Mouse (Mus musculus) heart, embryonic 10.5 days (tissue): Measurements from ENCODE around the gene Smco4. TPM values are rescaled to one million over a fixed set of nuclear protein-coding genes. Genes with fewer than 3 reads are reported as not detected.
"Not testable (repeated sequence)": the region's sequence is repeated elsewhere in the genome, so short reads cannot be mapped to it uniquely, and the experiment has no call there.

Experiments
- DNase-seq: peaks from one replicate; pipeline ENCODE4 v3.0.0-alpha.2; 2017; ENCODE audit warnings: low spot score
- H3K27ac ChIP-seq: fragments of 300-500 bp; sonication (generic); 2 replicates; pipeline ENCODE4 v1.5.1; 2016; ENCODE audit warnings: mild to moderate bottlenecking
- H3K27me3 ChIP-seq: fragments of 300-500 bp; sonication (generic); 2 replicates; pipeline ENCODE4 v1.6.1; 2016; ENCODE audit warnings: mild to moderate bottlenecking; ENCODE audit not compliant: poor library complexity, insufficient read depth, severe bottlenecking
- H3K36me3 ChIP-seq: fragments of 300-500 bp; sonication (generic); 2 replicates; pipeline ENCODE4 v1.6.1; 2016; ENCODE audit warnings: mild to moderate bottlenecking, moderate library complexity
- H3K4me1 ChIP-seq: fragments of 300-500 bp; sonication (generic); 2 replicates; pipeline ENCODE4 v1.6.1; 2016; ENCODE audit warnings: mild to moderate bottlenecking
- H3K4me3 ChIP-seq: fragments of 300-500 bp; sonication (generic); 2 replicates; pipeline ENCODE4 v1.5.1; 2016; ENCODE audit warnings: mild to moderate bottlenecking, moderate library complexity
- H3K9me3 ChIP-seq: fragments of 300-500 bp; sonication (generic); 2 replicates; pipeline ENCODE4 v1.6.1; 2016; ENCODE audit warnings: mild to moderate bottlenecking, moderate library complexity
- WGBS: fragments of 180-500 bp; shearing (Covaris S2); methylation state at CpG from one replicate; pipeline ENCODE4 v1.1.7; 2016; 5-methylcytosine and 5-hydroxymethylcytosine counted together
- polyA plus RNA-seq: library from polyadenylated mRNA; unstranded; fragments of >200 nt; fragmentation: Nextera tagmentation; extraction: Ambion mirVana; gene quantifications from 2 replicates; pipeline ENCODE4 v1.2.1, GENCODE M21; 2016

Gene Smco4
- polyA plus RNA-seq, 1 experiment from 2014 or later = 2.9 TPM

DNA sequence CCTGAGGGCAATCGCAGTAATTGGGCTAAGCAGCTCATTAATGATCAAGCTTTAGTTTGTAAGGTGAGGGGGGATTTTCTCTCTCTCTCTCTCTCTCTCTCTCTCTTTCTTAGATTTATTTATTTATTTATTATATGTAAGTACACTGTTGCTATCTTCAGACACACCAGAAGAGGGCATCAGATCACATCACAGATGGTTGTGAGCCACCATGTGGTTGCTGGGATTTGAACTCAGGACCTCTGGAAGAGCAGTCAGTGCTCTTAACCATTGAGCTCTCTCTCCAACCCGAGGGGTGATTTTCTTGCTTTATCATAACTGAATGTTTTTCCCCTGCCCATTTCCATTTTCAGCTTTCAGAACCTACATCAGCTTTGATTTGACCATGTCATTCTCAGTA lies 2.0 kb downstream of the Smco4 start:
- not testable (repeated sequence) for H3K27ac ChIP-seq, DNase-seq, H3K9me3 ChIP-seq, H3K36me3 ChIP-seq, H3K4me3 ChIP-seq, H3K27me3 ChIP-seq
- WGBS = 94% methylated on average over 2 of the region's 2 CpGs
- peaks cover 47% of the 10 kb centered on the region for H3K4me1 ChIP-seq

DNA sequence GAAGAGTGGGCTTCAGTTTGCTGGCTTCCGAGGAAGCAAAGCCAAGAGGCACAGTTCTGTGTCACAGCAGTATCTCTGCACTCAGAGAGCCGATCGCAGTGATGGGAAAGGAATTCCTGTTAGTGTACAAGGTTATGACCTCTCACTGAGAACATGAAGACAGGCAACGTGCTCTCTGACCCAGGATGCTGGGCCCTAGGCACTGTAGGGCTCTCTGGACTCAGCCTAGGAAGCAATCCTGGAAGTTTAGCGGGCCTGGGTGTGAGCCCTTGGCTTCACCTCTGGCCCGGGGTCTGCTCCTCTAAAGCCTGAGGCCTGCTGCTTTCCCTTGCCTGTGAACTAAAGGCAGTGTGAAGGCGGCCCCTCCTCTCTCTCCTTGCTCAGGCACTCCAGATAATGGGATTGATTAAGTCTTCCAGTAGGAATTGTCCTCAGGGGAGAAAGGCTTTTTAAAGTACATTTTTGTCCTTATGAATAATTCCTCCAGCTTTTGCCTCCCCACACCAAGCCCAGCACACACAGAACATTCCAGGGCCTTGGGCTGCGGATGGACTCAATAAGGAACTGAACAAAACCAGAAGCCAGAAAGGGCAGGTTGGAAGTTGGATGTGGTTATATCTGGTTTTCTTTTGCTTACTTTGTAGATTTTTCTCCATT lies 2.8 kb downstream of the Smco4 start:
- peaks cover 50% of the 10 kb centered on the region for H3K4me1 ChIP-seq
- no peak for DNase-seq
- 20% methylated on average over 8 of the region's 8 CpGs for WGBS
- no peaks in the 10 kb centered on the region for H3K36me3 ChIP-seq
- peaks cover 9% of the 10 kb centered on the region for H3K27me3 ChIP-seq
- H3K4me3 ChIP-seq = no peak overlapping the region
- H3K27ac ChIP-seq = peak overlapping the region; percentile 76
- no peaks in the 10 kb centered on the region for H3K9me3 ChIP-seq

GRCm38 (mm10) chr9:15500025-15500424 lies 6.8 kb downstream of the Smco4 start:
- 88% methylated on average over 5 of the region's 5 CpGs for WGBS
- no peak overlapping the region for H3K27ac ChIP-seq
- H3K4me3 ChIP-seq = no peak overlapping the region
- no peaks in the 10 kb centered on the region for H3K27me3 ChIP-seq
- peaks cover 70% of the 10 kb centered on the region for H3K4me1 ChIP-seq
- no peaks in the 10 kb centered on the region for H3K36me3 ChIP-seq
- DNase-seq = no peak
- no peaks in the 10 kb centered on the region for H3K9me3 ChIP-seq

DNA sequence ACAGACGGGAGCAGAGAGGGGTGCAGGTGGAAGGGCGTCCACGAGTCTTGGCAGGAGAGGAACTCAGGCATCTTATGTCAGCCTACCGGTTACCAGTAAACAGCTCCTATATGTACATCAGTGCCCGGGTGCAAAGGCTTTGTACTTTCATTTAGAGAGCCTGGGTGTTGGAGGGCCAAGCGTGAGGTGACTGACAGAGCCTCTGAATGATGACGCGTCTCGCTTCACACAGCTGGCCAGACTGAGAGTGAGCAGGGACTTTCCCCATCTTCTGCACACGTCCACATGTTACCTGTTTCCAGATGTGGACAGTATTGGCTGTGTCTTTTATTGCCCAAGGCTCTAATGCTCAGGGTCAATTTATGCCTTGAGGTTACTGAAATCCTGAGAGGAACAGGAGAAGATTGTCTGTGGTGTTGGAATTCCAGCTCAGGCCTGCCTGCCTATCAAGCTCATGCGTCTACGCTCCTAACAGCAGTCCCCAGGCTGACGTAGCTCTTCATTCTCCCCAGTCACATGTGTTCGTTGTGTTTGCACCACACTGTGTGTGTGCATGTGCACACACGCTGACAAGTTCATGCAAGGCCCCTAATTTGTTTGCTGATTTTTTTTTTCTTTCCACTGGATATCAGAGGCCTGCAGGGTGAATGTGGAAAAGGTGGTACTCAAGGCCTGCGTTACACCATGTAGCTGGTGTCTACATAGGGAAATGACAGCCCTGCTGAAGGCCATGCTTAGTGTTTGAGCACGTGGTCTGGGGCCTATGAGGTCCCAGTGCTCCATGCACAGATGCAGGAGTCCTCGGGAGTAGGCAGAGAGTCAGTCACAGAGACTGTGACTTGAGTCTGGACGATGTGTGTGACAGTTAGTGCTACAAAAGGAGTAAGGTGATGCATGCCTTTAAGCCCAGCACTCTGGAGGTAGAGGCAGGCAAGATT lies 8.4 kb downstream of the Smco4 start:
- Histone ChIP-seq H3K27ac (no peak overlapping the region; the same call in 1 of the 2 replicates), H3K36me3 (no peaks in the 10 kb centered on the region), H3K4me1 (peaks cover 72% of the 10 kb centered on the region), H3K9me3 (no peaks in the 10 kb centered on the region), H3K4me3 (no peak overlapping the region), H3K27me3 (no peaks in the 10 kb centered on the region)
- no peak for DNase-seq
- WGBS = 69% methylated on average over 19 of the region's 19 CpGs

- Histone ChIP-seq H3K27ac (peak overlapping the region; percentile 67; the same call in 1 of the 2 replicates), H3K4me3 (no peak overlapping the region), H3K9me3 (no peaks in the 10 kb centered on the region), H3K36me3 (no peaks in the 10 kb centered on the region), H3K27me3 (no peaks in the 10 kb centered on the region), H3K4me1 (peaks cover 75% of the 10 kb centered on the region)
- DNase-seq = no peak
- 52% methylated on average over 7 of the region's 7 CpGs for WGBS
Measured at GRCm38 (mm10) chr9:15502476-15502875, 9.2 kb downstream of the Smco4 start.

DNA sequence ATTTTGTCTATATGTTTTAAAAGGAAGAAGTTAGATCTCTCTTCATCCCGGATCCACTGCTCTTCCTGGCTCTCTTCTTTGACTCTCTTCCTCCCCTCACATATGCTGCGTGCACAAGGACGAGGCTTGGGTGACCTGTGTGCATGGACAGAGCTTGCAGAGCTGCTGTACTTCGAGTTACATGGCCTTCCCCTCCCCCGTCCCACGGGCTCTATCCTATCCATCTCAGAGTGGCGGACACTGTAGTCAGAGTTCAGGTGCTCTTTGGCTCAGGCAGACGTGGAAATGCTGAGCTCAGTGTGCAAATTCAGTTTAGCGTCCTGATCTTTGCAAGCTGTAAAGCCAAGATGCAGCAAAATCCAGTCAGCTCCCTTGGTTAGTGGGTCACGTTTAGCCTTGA lies 10.1 kb downstream of the Smco4 start:
- H3K27ac ChIP-seq = peak overlapping the region; percentile 31; the same call in 1 of the 2 replicates
- peaks cover 75% of the 10 kb centered on the region for H3K4me1 ChIP-seq

DNA sequence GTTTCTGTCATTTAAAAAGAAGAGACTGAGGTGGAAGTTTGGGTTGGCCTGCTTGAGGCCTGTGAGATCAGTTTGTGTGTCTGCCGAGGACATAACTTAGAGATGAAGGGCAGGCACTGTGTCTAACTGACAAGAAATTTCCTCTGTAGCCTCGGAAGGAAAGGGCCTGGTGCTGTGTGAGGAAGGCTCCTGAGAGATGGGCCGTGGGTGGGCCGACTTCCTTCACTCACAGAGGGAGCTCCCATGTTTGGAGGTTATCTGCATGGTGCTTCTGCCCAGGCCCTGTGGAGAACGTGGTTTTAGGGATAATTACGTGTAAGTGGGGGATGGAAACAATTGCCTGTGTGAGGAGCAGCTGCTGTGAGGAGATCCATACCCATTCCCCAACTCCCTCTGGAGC lies 10.6 kb downstream of the Smco4 start:
- Histone ChIP-seq H3K4me3 (no peak overlapping the region), H3K27me3 (no peaks in the 10 kb centered on the region), H3K36me3 (no peaks in the 10 kb centered on the region), H3K27ac (peak overlapping the region; percentile 31; the same call in 1 of the 2 replicates), H3K4me1 (peaks cover 72% of the 10 kb centered on the region), H3K9me3 (no peaks in the 10 kb centered on the region)
- no peak for DNase-seq
- 29% methylated on average over 6 of the region's 6 CpGs for WGBS

More for the DNA sequence above, 10.1 kb downstream of the Smco4 start:
- H3K36me3 ChIP-seq = no peaks in the 10 kb centered on the region
- DNase-seq = no peak
- no peaks in the 10 kb centered on the region for H3K27me3 ChIP-seq
- H3K4me3 ChIP-seq = no peak overlapping the region
- H3K9me3 ChIP-seq = no peaks in the 10 kb centered on the region
- WGBS = 70% methylated on average over 10 of the region's 10 CpGs

DNA sequence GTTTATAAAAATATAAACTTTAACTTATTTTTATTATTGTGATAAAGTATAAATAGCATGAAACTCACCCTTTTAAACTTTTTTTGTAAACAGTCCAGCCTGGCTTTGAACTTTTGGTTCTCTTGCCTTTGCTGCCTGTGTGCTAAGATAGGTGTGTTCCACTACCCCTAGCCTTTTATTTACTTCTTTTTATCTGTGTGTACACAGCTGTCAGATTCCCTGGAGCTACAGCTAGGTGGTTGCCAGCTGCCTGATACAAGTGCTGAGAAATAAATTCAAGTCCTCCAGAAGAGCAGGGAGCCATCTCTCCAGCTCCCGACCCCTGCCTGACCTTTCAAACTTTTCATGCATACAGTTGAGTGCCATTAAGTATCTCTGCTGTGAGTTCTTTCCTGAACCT lies 12.1 kb downstream of the Smco4 start:
- no peak for DNase-seq
- no peak overlapping the region for H3K4me3 ChIP-seq
- 0 out of 2 replicates have a peak overlapping the region, but pooled peaks have one; percentile 42 for H3K27ac ChIP-seq
- H3K9me3 ChIP-seq = no peaks in the 10 kb centered on the region
- peaks cover 72% of the 10 kb centered on the region for H3K4me1 ChIP-seq
- no peaks in the 10 kb centered on the region for H3K27me3 ChIP-seq
- WGBS = 29% methylated on average over 1 of the region's 1 CpGs
- no peaks in the 10 kb centered on the region for H3K36me3 ChIP-seq

GRCm38 (mm10) chr9:15506863-15507262 lies 13.6 kb downstream of the Smco4 start:
- no peak for DNase-seq
- H3K4me1 ChIP-seq = peaks cover 67% of the 10 kb centered on the region
- H3K4me3 ChIP-seq = no peak overlapping the region
- no peaks in the 10 kb centered on the region for H3K27me3 ChIP-seq
- no peaks in the 10 kb centered on the region for H3K36me3 ChIP-seq
- H3K27ac ChIP-seq = peak overlapping the region; percentile 52; the same call in 1 of the 2 replicates
- WGBS = 59% methylated on average over 3 of the region's 3 CpGs
- no peaks in the 10 kb centered on the region for H3K9me3 ChIP-seq

DNA sequence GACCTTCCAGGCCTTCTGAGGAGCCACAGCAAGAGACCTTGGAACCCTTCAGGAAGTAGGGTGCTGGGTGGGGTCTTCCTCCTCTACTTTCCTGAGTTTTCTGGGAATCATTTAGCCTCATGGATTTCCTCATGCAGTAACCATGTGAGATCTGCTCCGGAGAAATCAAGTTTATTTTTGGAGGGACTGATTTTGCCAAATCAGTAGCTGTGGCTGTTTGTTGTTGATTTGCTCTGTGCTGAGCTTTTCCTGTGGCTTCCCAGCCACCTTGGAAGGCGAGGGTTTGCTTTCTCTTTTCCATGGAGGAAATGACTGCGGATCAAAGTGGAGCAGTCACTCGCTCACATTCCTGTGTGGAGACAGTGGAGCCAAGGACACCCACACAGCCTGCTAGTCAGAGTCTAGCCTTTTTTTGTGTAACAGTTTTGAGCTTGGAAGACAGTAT lies 14.2 kb downstream of the Smco4 start:
- Histone ChIP-seq H3K36me3 (no peaks in the 10 kb centered on the region), H3K4me3 (no peak overlapping the region), H3K27ac (0 out of 2 replicates have a peak overlapping the region, but pooled peaks have one; percentile 42), H3K9me3 (no peaks in the 10 kb centered on the region), H3K27me3 (no peaks in the 10 kb centered on the region), H3K4me1 (peaks cover 67% of the 10 kb centered on the region)
- 57% methylated on average over 4 of the region's 4 CpGs for WGBS
- peak; percentile 71 for DNase-seq

- Histone ChIP-seq H3K9me3 (no peaks in the 10 kb centered on the region), H3K27ac (no peak overlapping the region), H3K36me3 (no peaks in the 10 kb centered on the region), H3K4me3 (no peak overlapping the region), H3K4me1 (peaks cover 67% of the 10 kb centered on the region), H3K27me3 (no peaks in the 10 kb centered on the region)
- WGBS = 88% methylated on average over 3 of the region's 3 CpGs
- DNase-seq = no peak
Measured at GRCm38 (mm10) chr9:15509363-15509762, 16.1 kb downstream of the Smco4 start.

- Histone ChIP-seq H3K36me3 (no peaks in the 10 kb centered on the region), H3K4me1 (peaks cover 70% of the 10 kb centered on the region), H3K4me3 (no peak overlapping the region), H3K27me3 (no peaks in the 10 kb centered on the region), H3K9me3 (no peaks in the 10 kb centered on the region), H3K27ac (no peak overlapping the region)
- DNase-seq = no peak
- 76% methylated on average over 3 of the region's 3 CpGs for WGBS
Measured at GRCm38 (mm10) chr9:15510557-15511310, 17.5 kb downstream of the Smco4 start.
